8 mouse cellular contexts compared by ENCODE assay signal in genomic region chrX:44789036-44789760, GRCm38 (mm10). TPM values are rescaled to one million over a fixed set of nuclear protein-coding genes. Genes with fewer than 3 reads are reported as not detected.
A peak's percentile ranks its signal among the peaks of the same experiment; 100 is the strongest.
DNase-seq lines count a peak whose midpoint lies in the region; ATAC-seq and TF ChIP-seq lines count a peak whose summit lies in the region.
"Had no signal": no experiment of that assay in that cellular context is flagged by ENCODE, and none has a peak within 500 bp of the region (broad histone marks: within the 10 kb centered on the region; RNA-seq: fewer than 3 reads in every experiment).

No protein-coding gene starts in this region.

- H3K9me3 ChIP-seq in neural tube, embryonic 11.5 days (ENCODE audit: control insufficient read depth, low read length): no peaks in the 10 kb centered on the region
- no peaks in the 10 kb centered on the region for H3K9me3 ChIP-seq in embryonic facial prominence, embryonic 10.5 days
- no peaks in the 10 kb centered on the region for H3K9me3 ChIP-seq in hindbrain, embryonic 12.5 days (replicated peaks)
- H3K9me3 ChIP-seq in liver, embryonic 14.5 days (ENCODE audit: control insufficient read depth, low read length): no peaks in the 10 kb centered on the region

- ATAC-seq in neural tube, embryonic 11.5 days (ENCODE audit: insufficient read depth, low FRiP score, low TSS enrichment): peak; percentile 41; the same call in 1 of the 2 replicates
- ATAC-seq in hindbrain, embryonic 12.5 days (ENCODE audit: low FRiP score): peak; percentile 76
- ATAC-seq in liver, embryonic 14.5 days (ENCODE audit: insufficient read depth): no peak

- peak overlapping the region; percentile 39 for H3K4me3 ChIP-seq in neural tube, embryonic 11.5 days (ENCODE audit: low read depth, low read length)
- peak overlapping the region; percentile 61 for H3K4me3 ChIP-seq in embryonic facial prominence, embryonic 10.5 days
- H3K4me3 ChIP-seq in hindbrain, embryonic 12.5 days: peak overlapping the region; percentile 49
- peak overlapping the region; percentile 32 to 42 for H3K4me3 ChIP-seq in liver, embryonic 14.5 days (ENCODE audit: insufficient read depth in 1 of 2, low read depth in 2 of 2, low read length in 2 of 2)

- 40% methylated on average over 29 of the region's 36 CpGs for WGBS in neural tube, embryonic 11.5 days
- 32% methylated on average over 36 of the region's 36 CpGs for WGBS in embryonic facial prominence, embryonic 10.5 days
- 37% methylated on average over 36 of the region's 36 CpGs for WGBS in hindbrain, embryonic 12.5 days
- 32% methylated on average over 36 of the region's 36 CpGs for WGBS in liver, embryonic 14.5 days (ENCODE audit: insufficient replicate concordance)

- no peaks in the 10 kb centered on the region for H3K4me1 ChIP-seq in neural tube, embryonic 11.5 days (ENCODE audit: control insufficient read depth, insufficient read depth, low read length)
- no peaks in the 10 kb centered on the region for H3K4me1 ChIP-seq in embryonic facial prominence, embryonic 10.5 days
- no peaks in the 10 kb centered on the region for H3K4me1 ChIP-seq in hindbrain, embryonic 12.5 days
- H3K4me1 ChIP-seq in liver, embryonic 14.5 days (replicated peaks; ENCODE audit: control insufficient read depth in 2 of 2, insufficient read depth in 2 of 2, low read length in 1 of 2): no peaks in the 10 kb centered on the region

- H3K9ac ChIP-seq in neural tube, embryonic 11.5 days (ENCODE audit: low read length): peak overlapping the region; percentile 54
- peak overlapping the region; percentile 62 for H3K9ac ChIP-seq in hindbrain, embryonic 12.5 days
- peak overlapping the region; percentile 27; the same call in 1 of the 2 replicates for H3K9ac ChIP-seq in liver, embryonic 14.5 days (replicated peaks)

- no peaks in the 10 kb centered on the region for H3K27me3 ChIP-seq in neural tube, embryonic 11.5 days (ENCODE audit: control insufficient read depth, insufficient read depth, low read length)
- peaks cover 9% of the 10 kb centered on the region for H3K27me3 ChIP-seq in embryonic facial prominence, embryonic 10.5 days (replicated peaks; ENCODE audit: low read depth, poor library complexity, severe bottlenecking)
- H3K27me3 ChIP-seq in hindbrain, embryonic 12.5 days: no peaks in the 10 kb centered on the region
- H3K27me3 ChIP-seq in liver, embryonic 14.5 days (ENCODE audit: control insufficient read depth, insufficient read depth, low read length): no peaks in the 10 kb centered on the region

- TF ChIP-seq EP300 in liver, embryonic 14.5 days (IDR thresholded peaks at IDR 0.05; ENCODE audit: low read depth): no peak

- H3K27ac ChIP-seq in neural tube, embryonic 11.5 days (ENCODE audit: low read depth, low read length): no peak overlapping the region
- H3K27ac ChIP-seq in embryonic facial prominence, embryonic 10.5 days (replicated peaks): peak overlapping the region; percentile 77
- H3K27ac ChIP-seq in hindbrain, embryonic 12.5 days: no peak overlapping the region
- H3K27ac ChIP-seq in liver, embryonic 14.5 days: no peak overlapping the region
- H3K27ac ChIP-seq: macrophage had no signal

- no peaks in the 10 kb centered on the region for H3K36me3 ChIP-seq in neural tube, embryonic 11.5 days (ENCODE audit: control insufficient read depth, insufficient read depth, low read length)
- H3K36me3 ChIP-seq in embryonic facial prominence, embryonic 10.5 days (replicated peaks): no peaks in the 10 kb centered on the region
- no peaks in the 10 kb centered on the region for H3K36me3 ChIP-seq in hindbrain, embryonic 12.5 days
- H3K36me3 ChIP-seq in liver, embryonic 14.5 days (replicated peaks; ENCODE audit: control insufficient read depth, insufficient read depth, low read depth): no peaks in the 10 kb centered on the region

- peak overlapping the region; percentile 61 for H3K4me2 ChIP-seq in neural tube, embryonic 11.5 days (ENCODE audit: low read depth)
- H3K4me2 ChIP-seq in hindbrain, embryonic 12.5 days (replicated peaks): peak overlapping the region; percentile 65
- peak overlapping the region; percentile 59 for H3K4me2 ChIP-seq in liver, embryonic 14.5 days (ENCODE audit: low read depth)

- DNase-seq in neural tube, embryonic 11.5 days (ENCODE audit: low spot score): peak; percentile 9
- no peak for DNase-seq in neural tube, embryonic 10.5 days (ENCODE audit: extremely low spot score, low spot score)
- DNase-seq in embryonic facial prominence, embryonic 10.5 days (ENCODE audit: low spot score): no peak
- DNase-seq in liver, embryonic 14.5 days (ENCODE audit: low read depth in 3 of 3, low spot score in 3 of 3): no peak
- DNase-seq in spleen, postnatal 4 days (ENCODE audit: low spot score in 2 of 2): no peak
- DNase-seq in adipocyte (ENCODE audit: low spot score): no peak

- TF ChIP-seq CTCF in liver, embryonic 14.5 days (IDR thresholded peaks at IDR 0.05; ENCODE audit: low read depth): no peak

RNA-seq across cellular contexts. Expression of gene Dcaf12l1, which starts 0.8 kb away (rescaled TPM):
- 4.3 and 4.8 TPM in 2 replicates for polyA plus RNA-seq in neural tube, embryonic 11.5 days (2014; fragmentation: Nextera tagmentation; extraction: Ambion mirVana)
- polyA plus RNA-seq in embryonic facial prominence, embryonic 10.5 days (2016; fragmentation: Nextera tagmentation; extraction: Ambion mirVana): 5.7 and 6.2 TPM in 2 replicates
- polyA plus RNA-seq in hindbrain, embryonic 12.5 days (2016; fragmentation: Nextera tagmentation; extraction: Ambion mirVana): 8.3 and 9.0 TPM in 2 replicates
- polyA plus RNA-seq in liver, embryonic 14.5 days (2012; rRNA removed): 0.42 and 0.48 TPM in 2 replicates
- 0.66 and 0.72 TPM in 2 replicates for polyA plus RNA-seq in liver, embryonic 14.5 days (2014; fragmentation: Nextera tagmentation; extraction: Ambion mirVana)
- polyA plus RNA-seq: macrophage had no signal
